Mouse (Mus musculus) CH12.LX (cell line): ENCODE data around the gene Cdkn2d. TPM values are rescaled to one million over a fixed set of nuclear protein-coding genes. Genes with fewer than 3 reads are reported as not detected.

Experiments
- DNase-seq: peaks from one replicate; pipeline ENCODE4 v3.0.0-alpha.2; 2013; ENCODE audit errors: extremely low read depth
- H3K27ac ChIP-seq: 2 replicates; pipeline ENCODE4 v1.5.1; 2012; ENCODE audit warnings: low read depth, mild to moderate bottlenecking, control low read depth, moderate library complexity; ENCODE audit not compliant: insufficient read depth
- H3K27me3 ChIP-seq: replicated peaks from 2 replicates; pipeline ENCODE3; 2012; ENCODE audit warnings: inconsistent platforms
- H3K36me3 ChIP-seq, 2 experiments: replicated peaks in 1 of 2; 2 replicates each; pipeline versions ENCODE3 to v1.6.1; 2012; ENCODE audit warnings: inconsistent platforms in 1 of 2, low read length in 1 of 2, mild to moderate bottlenecking in 1 of 2, mixed read lengths in 1 of 2, moderate library complexity in 1 of 2; ENCODE audit not compliant: control insufficient read depth in 1 of 2, insufficient read depth in 1 of 2
- H3K4me1 ChIP-seq, 2 experiments: 2 replicates each; pipeline ENCODE4 v1.6.1; 2012; ENCODE audit warnings: inconsistent platforms in 1 of 2, moderate library complexity in 1 of 2; ENCODE audit not compliant: insufficient read depth in 2 of 2, control insufficient read depth in 1 of 2
- H3K4me2 ChIP-seq: 2 replicates; pipeline ENCODE4 v1.6.1; 2012; ENCODE audit warnings: low read depth, mild to moderate bottlenecking, control low read depth; ENCODE audit not compliant: poor library complexity, insufficient read depth, severe bottlenecking
- H3K4me3 ChIP-seq, 3 experiments: fragments of 150-350 bp in 1 of 3; sonication (generic) in 1 of 3; replicated peaks in 1 of 3; 2 replicates each; pipeline versions ENCODE3 to v1.5.1; 2011 to 2012; ENCODE audit warnings: low read depth in 2 of 3, low read length in 2 of 3, mild to moderate bottlenecking in 2 of 3, moderate library complexity in 2 of 3, control low read depth in 1 of 3, improper control_type of control experiment in 1 of 3, inconsistent platforms in 1 of 3, mixed read lengths in 1 of 3; ENCODE audit not compliant: poor library complexity in 1 of 3
- H3K79me2 ChIP-seq: replicated peaks from 2 replicates; pipeline ENCODE4 v1.6.1; 2012; ENCODE audit warnings: mild to moderate bottlenecking, moderate library complexity; ENCODE audit not compliant: control insufficient read depth, poor library complexity, insufficient read depth, severe bottlenecking; ENCODE audit errors: extremely low read depth
- H3K9ac ChIP-seq: 2 replicates; pipeline ENCODE4 v1.6.1; 2012; ENCODE audit warnings: low read depth, mild to moderate bottlenecking, control low read depth, moderate library complexity; ENCODE audit not compliant: insufficient read depth
- H3K9me3 ChIP-seq: replicated peaks from 2 replicates; pipeline ENCODE3; 2012; ENCODE audit warnings: low read length, inconsistent platforms, mixed read lengths
- BHLHE40 ChIP-seq: IDR thresholded peaks from 2 replicates; pipeline ENCODE4 v1.6.1; 2011; ENCODE audit warnings: mild to moderate bottlenecking, low read depth, low read length, improper control_type of control experiment
- CHD1 ChIP-seq: IDR thresholded peaks from 2 replicates; pipeline ENCODE4 v1.6.1; 2012; ENCODE audit warnings: low read depth, low read length, improper control_type of control experiment, inconsistent platforms
- CHD2 ChIP-seq: IDR thresholded peaks from 2 replicates; pipeline ENCODE4 v1.6.1; 2011; ENCODE audit warnings: low read length, improper control_type of control experiment
- E2F4 ChIP-seq: IDR thresholded peaks from 2 replicates; pipeline ENCODE4 v1.6.1; 2011; ENCODE audit warnings: low read depth, low read length, improper control_type of control experiment; ENCODE audit not compliant: insufficient replicate concordance
- ELF1 ChIP-seq: IDR thresholded peaks from 2 replicates; pipeline ENCODE4 v1.6.1; 2014; ENCODE audit warnings: low read depth, mild to moderate bottlenecking, inconsistent platforms, low read length, improper control_type of control experiment
- EP300 ChIP-seq: IDR thresholded peaks from 2 replicates; pipeline ENCODE4 v1.6.1; 2011; ENCODE audit warnings: low read length, improper control_type of control experiment
- ETS1 ChIP-seq: conservative IDR thresholded peaks from 2 replicates; pipeline ENCODE4 v1.6.1; 2012; ENCODE audit warnings: low read depth, mild to moderate bottlenecking, inconsistent platforms, low read length, improper control_type of control experiment, moderate library complexity
- GABPA ChIP-seq: IDR thresholded peaks from 2 replicates; pipeline ENCODE4 v1.6.1; 2012; ENCODE audit warnings: low read depth, low read length, improper control_type of control experiment, inconsistent platforms; ENCODE audit not compliant: insufficient replicate concordance
- HCFC1 ChIP-seq: IDR thresholded peaks from 2 replicates; pipeline ENCODE4 v1.6.1; 2012; ENCODE audit warnings: low read depth, mild to moderate bottlenecking, inconsistent platforms, low read length, improper control_type of control experiment
- JUND ChIP-seq: conservative IDR thresholded peaks from 2 replicates; pipeline ENCODE4 v1.6.1; 2011; ENCODE audit warnings: low read depth, low read length, improper control_type of control experiment
- KAT2A ChIP-seq: IDR thresholded peaks from 2 replicates; pipeline ENCODE4 v1.6.1; 2012; ENCODE audit warnings: low read length, improper control_type of control experiment, inconsistent platforms; ENCODE audit not compliant: insufficient replicate concordance
- MAFK ChIP-seq: IDR thresholded peaks from 2 replicates; pipeline ENCODE4 v1.6.1; 2011; ENCODE audit warnings: low read length, improper control_type of control experiment; ENCODE audit not compliant: insufficient replicate concordance
- MAX ChIP-seq: IDR thresholded peaks from 2 replicates; pipeline ENCODE4 v1.6.1; 2011; ENCODE audit warnings: low read length, improper control_type of control experiment
- MEF2A ChIP-seq: IDR thresholded peaks from 2 replicates; pipeline ENCODE4 v1.6.1; 2014; ENCODE audit warnings: low read depth, mild to moderate bottlenecking, inconsistent platforms, low read length, improper control_type of control experiment, borderline replicate concordance
- MXI1 ChIP-seq: IDR thresholded peaks from 2 replicates; pipeline ENCODE4 v1.6.1; 2011; ENCODE audit warnings: mild to moderate bottlenecking, low read depth, low read length, improper control_type of control experiment
- MYC ChIP-seq: IDR thresholded peaks from 2 replicates; pipeline ENCODE4 v1.6.1; 2011; ENCODE audit warnings: low read depth, mild to moderate bottlenecking, improper control_type of control experiment, low read length
- NELFE ChIP-seq: IDR thresholded peaks from 2 replicates; pipeline ENCODE4 v1.6.1; 2011; ENCODE audit warnings: low read depth, low read length, improper control_type of control experiment
- PAX5 ChIP-seq: IDR thresholded peaks from 2 replicates; pipeline ENCODE4 v1.6.1; 2012; ENCODE audit warnings: low read length, inconsistent platforms, mixed read lengths
- POLR2AphosphoS2 ChIP-seq: IDR thresholded peaks from 2 replicates; pipeline ENCODE4 v1.6.1; 2011; ENCODE audit warnings: low read depth, low read length, improper control_type of control experiment
- RCOR1 ChIP-seq: conservative IDR thresholded peaks from 2 replicates; pipeline ENCODE4 v1.6.1; 2012; ENCODE audit warnings: low read depth, mild to moderate bottlenecking, inconsistent platforms, low read length, improper control_type of control experiment
- SIN3A ChIP-seq: IDR thresholded peaks from 2 replicates; pipeline ENCODE4 v1.6.1; 2012; ENCODE audit warnings: low read length, improper control_type of control experiment, inconsistent platforms
- SMC3 ChIP-seq: IDR thresholded peaks from 2 replicates; pipeline ENCODE4 v1.6.1; 2011; ENCODE audit warnings: low read depth, low read length, improper control_type of control experiment
- TBP ChIP-seq: conservative IDR thresholded peaks from 2 replicates; pipeline ENCODE4 v1.6.1; 2011; ENCODE audit warnings: low read depth, low read length, improper control_type of control experiment
- TCF12 ChIP-seq: IDR thresholded peaks from 2 replicates; pipeline ENCODE4 v1.6.1; 2014; ENCODE audit warnings: low read depth, mild to moderate bottlenecking, inconsistent platforms, low read length, improper control_type of control experiment
- UBTF ChIP-seq: IDR thresholded peaks from 2 replicates; pipeline ENCODE4 v1.6.1; 2012; ENCODE audit warnings: low read depth, mild to moderate bottlenecking, inconsistent platforms, low read length, improper control_type of control experiment, moderate library complexity
- USF1 ChIP-seq: IDR thresholded peaks from 2 replicates; pipeline ENCODE4 v1.6.1; 2014; ENCODE audit warnings: low read depth, mild to moderate bottlenecking, inconsistent platforms, low read length, improper control_type of control experiment
- USF2 ChIP-seq: conservative IDR thresholded peaks from 2 replicates; pipeline ENCODE4 v1.6.1; 2011; ENCODE audit warnings: low read depth, low read length, improper control_type of control experiment
- ZC3H11A ChIP-seq: IDR thresholded peaks from 2 replicates; pipeline ENCODE4 v1.6.1; 2012; ENCODE audit warnings: low read depth, mild to moderate bottlenecking, inconsistent platforms, low read length, improper control_type of control experiment
- ZKSCAN1 ChIP-seq: IDR thresholded peaks from 2 replicates; pipeline ENCODE4 v1.6.1; 2012; ENCODE audit warnings: low read depth, inconsistent platforms, low read length, improper control_type of control experiment, borderline replicate concordance
- ZMIZ1 ChIP-seq: IDR thresholded peaks from 2 replicates; pipeline ENCODE4 v1.6.1; 2012; ENCODE audit warnings: low read depth, mild to moderate bottlenecking, inconsistent platforms, low read length, improper control_type of control experiment
- ZNF384 ChIP-seq: IDR thresholded peaks from 2 replicates; pipeline ENCODE4 v1.6.1; 2012; ENCODE audit warnings: low read depth, low read length, improper control_type of control experiment, inconsistent platforms
- dilution Hi-C: fragments of 300-500 bp; cut with MboI; formaldehyde crosslinking; loops from 2 replicates; pipeline ENCODE4 v1.14.3; 2020; ENCODE audit warnings: low sequenced_read_pairs; ENCODE audit not compliant: extremely low pct_unique_long_range_greater_than_20kb, extremely low pct_ligation_motif_present
- in situ Hi-C: fragments of 300-500 bp; cut with MboI; formaldehyde crosslinking; loops from 3 replicates; pipeline ENCODE4 v1.14.3; 2019; ENCODE audit warnings: low sequenced_read_pairs, low pct_ligation_motif_present, low pct_unique_long_range_greater_than_20kb, mixed read lengths
- polyA plus RNA-seq: library from polyadenylated mRNA; unstranded; fragments of >175 nt; gene quantifications from 2 replicates; pipeline ENCODE4 v1.2.1, GENCODE M21; 2012; ENCODE audit warnings: low read depth; ENCODE audit not compliant: insufficient read length
- total RNA-seq, 2 experiments: library from RNA; depleted of rRNA; stranded (reverse); fragments of 300-350 nt in 1 of 2; fragments of >200 nt in 1 of 2; gene quantifications; 2 replicates each; pipeline ENCODE4 v1.2.3; 2012 to 2014

Cdkn2d gene
- total and polyA plus RNA-seq, 3 experiments = 2.9 to 12.6 (median 7.1) TPM

- Histone ChIP-seq H3K36me3 (peaks cover 19 to 37% of the 10 kb centered on the region in 2 experiments), H3K4me3 (peak overlapping the region; percentile 77 to 86 (median 86)), H3K9me3 (no peaks in the 10 kb centered on the region), H3K9ac (peak overlapping the region; percentile 96), H3K4me2 (peak overlapping the region; percentile 90), H3K79me2 (peaks cover 6% of the 10 kb centered on the region)
- dilution Hi-C loops = no loop called here
- no peak for DNase-seq
- TF ChIP-seq SMC3 (no peak), ETS1 (no peak), HCFC1 (no peak), KAT2A (no peak)
- TF ChIP-seq, all 38 proteins: peak for 0
- no peaks in the 10 kb centered on the region for H3K27me3 ChIP-seq
- H3K27ac ChIP-seq = no peak overlapping the region
- in situ Hi-C loops = no loop called here
- H3K4me1 ChIP-seq = peaks cover 0 to 27% of the 10 kb centered on the region in 2 experiments; a peak in 3 of 4 replicates
These were observed 25.6 kb downstream of the Cdkn2d start for GRCm38 (mm10) chr9:21265611-21266010.

- Histone ChIP-seq H3K27ac (peak within 1 kb of the TSS; percentile 83), H3K36me3 (peaks cover 14 to 32% of the 10 kb centered on the region in 2 experiments), H3K4me3 (peak within 1 kb of the TSS; percentile 77 to 86 (median 86)), H3K4me2 (peak within 1 kb of the TSS; percentile 90), H3K27me3 (no peaks in the 10 kb centered on the region), H3K4me1 (peaks cover 0 to 27% of the 10 kb centered on the region in 2 experiments; a peak in 3 of 4 replicates), H3K9ac (peak within 1 kb of the TSS; percentile 96), H3K79me2 (peaks cover 6% of the 10 kb centered on the region), H3K9me3 (no peaks in the 10 kb centered on the region)
- DNase-seq = peak; percentile 99
- dilution Hi-C loops = no loop called here
- in situ Hi-C loops = no loop called here
- no peak for TF ChIP-seq JUND
- TF ChIP-seq BHLHE40 = no peak
- no peak for TF ChIP-seq SMC3
- no peak for TF ChIP-seq ZKSCAN1
- no peak for TF ChIP-seq RCOR1
- no peak for TF ChIP-seq MEF2A
- peak; percentile 58; the same call in 1 of the 2 replicates for TF ChIP-seq POLR2AphosphoS2
- no peak for TF ChIP-seq USF2
- TF ChIP-seq PAX5 = no peak
- TF ChIP-seq ELF1 = peak; percentile 74
- TF ChIP-seq NELFE = peak; percentile 97
- TF ChIP-seq ZNF384 = no peak
- TF ChIP-seq SIN3A = peak; percentile 82
- no peak for TF ChIP-seq MYC
- no peak for TF ChIP-seq CHD2
- no peak for TF ChIP-seq USF1
- TF ChIP-seq HCFC1 = peak; percentile 55; the same call in 1 of the 2 replicates
- TF ChIP-seq CHD1 = no peak
- no peak for TF ChIP-seq EP300
- TF ChIP-seq UBTF = peak; percentile 76; the same call in 1 of the 2 replicates
- peak; percentile 94 for TF ChIP-seq TCF12
- 0 out of 2 replicates have a peak, but pooled peaks have one; percentile 5 for TF ChIP-seq MAX
- TF ChIP-seq E2F4 = no peak
- 0 out of 2 replicates have a peak, but pooled peaks have one; percentile 66 for TF ChIP-seq KAT2A
- peak; percentile 78; the same call in 1 of the 2 replicates for TF ChIP-seq ZMIZ1
- TF ChIP-seq TBP = peak; percentile 88
- TF ChIP-seq ZC3H11A = no peak
- TF ChIP-seq GABPA = no peak
- no peak; the same call in 1 of the 2 replicates for TF ChIP-seq MXI1
- TF ChIP-seq MAFK = no peak
- no peak; the same call in 1 of the 2 replicates for TF ChIP-seq ETS1
These were observed 26.1 kb downstream of the Cdkn2d start, which contains the start of gene Atg4d for GRCm38 (mm10) chr9:21265000-21265561. Gene Atg4d (plus strand): TSS chr9:21265293.
